Mouse (Mus musculus) embryonic fibroblast, embryonic 13.5 days (primary cell): ENCODE data around the gene Rtn4r. TPM values are rescaled to one million over a fixed set of nuclear protein-coding genes. Genes with fewer than 3 reads are reported as not detected.

Experiments used
- H3K27ac ChIP-seq: 2 replicates; pipeline ENCODE4 v1.5.1; 2012; ENCODE audit warnings: low read length, control low read depth, inconsistent platforms; ENCODE audit not compliant: insufficient read depth
- H3K4me1 ChIP-seq: 2 replicates; pipeline ENCODE4 v1.6.1; 2011; ENCODE audit warnings: low read length; ENCODE audit not compliant: control insufficient read depth, insufficient read depth
- H3K4me3 ChIP-seq: 2 replicates; pipeline ENCODE4 v1.5.1; 2011; ENCODE audit warnings: mild to moderate bottlenecking, control low read depth, low read length; ENCODE audit not compliant: insufficient read depth
- CTCF ChIP-seq: IDR thresholded peaks from 2 replicates; pipeline ENCODE4 v1.5.1; 2011; ENCODE audit warnings: mild to moderate bottlenecking, control low read depth, low read length, moderate library complexity, borderline replicate concordance; ENCODE audit not compliant: insufficient read depth
- POLR2A ChIP-seq: IDR thresholded peaks from 2 replicates; pipeline ENCODE4 v1.6.1; 2011; ENCODE audit warnings: low read depth, mild to moderate bottlenecking, control low read depth, low read length, moderate library complexity
- polyA plus RNA-seq: library from polyadenylated mRNA; stranded (reverse); fragments of >200 nt; gene quantifications from 2 replicates; pipeline ENCODE4 v1.2.4, GENCODE M21; 2011; ENCODE audit warnings: low read depth; ENCODE audit not compliant: missing spikeins, insufficient read length

Gene Rtn4r
- polyA plus RNA-seq, 1 experiment: 1.4 TPM

DNA sequence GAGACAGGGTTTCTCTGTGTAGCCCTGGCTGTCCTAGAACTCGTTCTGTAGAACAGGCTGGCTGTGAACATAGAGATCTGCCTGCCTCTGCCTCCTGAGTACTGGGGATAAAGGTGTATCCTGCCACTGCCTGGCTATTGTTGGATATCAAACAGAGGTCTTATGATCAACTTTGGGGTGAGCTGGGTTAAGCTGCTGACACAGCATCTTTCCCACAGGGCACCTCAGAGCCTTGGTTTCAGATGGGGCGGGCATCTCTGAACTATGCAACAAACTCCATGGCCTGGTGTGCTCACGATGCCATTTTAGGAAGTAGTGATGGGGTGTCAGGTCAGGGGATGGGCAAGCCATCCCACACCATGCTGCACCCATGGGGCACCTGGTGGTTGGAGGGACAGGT, 5.1 kb downstream of the Rtn4r start:
- H3K27ac ChIP-seq: no peak overlapping the region
- H3K4me1 ChIP-seq: no peaks in the 10 kb centered on the region
- TF ChIP-seq POLR2A (no peak), CTCF (no peak)
- H3K4me3 ChIP-seq: no peak overlapping the region

- no peak overlapping the region for H3K4me3 ChIP-seq
- no peak overlapping the region for H3K27ac ChIP-seq
- no peak for TF ChIP-seq POLR2A
- TF ChIP-seq CTCF: no peak
- H3K4me1 ChIP-seq: no peaks in the 10 kb centered on the region
Observed at GRCm38 (mm10) chr16:18133133-18133920, 5.9 kb downstream of the Rtn4r start.

- no peak overlapping the region for H3K4me3 ChIP-seq
- TF ChIP-seq CTCF (no peak), POLR2A (no peak)
- H3K4me1 ChIP-seq: no peaks in the 10 kb centered on the region
- no peak overlapping the region for H3K27ac ChIP-seq
Observed at GRCm38 (mm10) chr16:18135196-18135595, 7.8 kb downstream of the Rtn4r start.

- Histone ChIP-seq H3K4me3 (no peak overlapping the region), H3K27ac (no peak overlapping the region), H3K4me1 (no peaks in the 10 kb centered on the region)
- TF ChIP-seq POLR2A: no peak
- TF ChIP-seq CTCF: no peak
Observed at GRCm38 (mm10) chr16:18136015-18136414, 8.6 kb downstream of the Rtn4r start.

DNA sequence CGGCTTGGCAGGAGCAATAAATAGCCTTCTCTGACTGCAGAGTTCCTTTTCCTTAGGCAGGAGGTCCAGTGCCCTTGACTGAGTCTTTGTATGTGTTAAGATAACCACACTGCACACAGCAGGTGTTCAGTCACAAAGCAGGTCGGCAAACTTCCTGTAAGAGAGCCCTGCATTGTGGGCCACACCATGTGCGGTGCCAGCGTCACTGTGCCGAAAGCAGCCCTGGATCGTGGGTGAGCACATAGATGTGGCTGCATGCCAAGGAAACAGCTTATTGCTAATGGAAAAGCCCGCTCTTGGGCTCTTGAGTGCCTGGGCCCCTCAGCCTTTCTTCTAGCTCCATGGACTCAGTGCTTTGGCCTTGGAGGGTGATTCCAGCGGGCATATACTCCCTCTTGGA, 16.8 kb downstream of the Rtn4r start:
- Histone ChIP-seq H3K4me1 (no peaks in the 10 kb centered on the region), H3K27ac (no peak overlapping the region)
- TF ChIP-seq POLR2A (no peak), CTCF (no peak)

GRCm38 (mm10) chr16:18145341-18145867, 18.0 kb downstream of the Rtn4r start:
- Histone ChIP-seq H3K4me1 (no peaks in the 10 kb centered on the region), H3K27ac (no peak overlapping the region), H3K4me3 (no peak overlapping the region)
- no peak for TF ChIP-seq CTCF
- TF ChIP-seq POLR2A: no peak

More for the DNA sequence above, 16.8 kb downstream of the Rtn4r start:
- no peak overlapping the region for H3K4me3 ChIP-seq

- Histone ChIP-seq H3K27ac (no peak overlapping the region), H3K4me1 (no peaks in the 10 kb centered on the region), H3K4me3 (no peak overlapping the region)
- TF ChIP-seq POLR2A: no peak
- TF ChIP-seq CTCF: no peak
Observed at GRCm38 (mm10) chr16:18148208-18148876, 20.9 kb downstream of the Rtn4r start.

- no peak for TF ChIP-seq CTCF
- TF ChIP-seq POLR2A: no peak
Observed at GRCm38 (mm10) chr16:18149205-18149604, 21.8 kb downstream of the Rtn4r start.

DNA sequence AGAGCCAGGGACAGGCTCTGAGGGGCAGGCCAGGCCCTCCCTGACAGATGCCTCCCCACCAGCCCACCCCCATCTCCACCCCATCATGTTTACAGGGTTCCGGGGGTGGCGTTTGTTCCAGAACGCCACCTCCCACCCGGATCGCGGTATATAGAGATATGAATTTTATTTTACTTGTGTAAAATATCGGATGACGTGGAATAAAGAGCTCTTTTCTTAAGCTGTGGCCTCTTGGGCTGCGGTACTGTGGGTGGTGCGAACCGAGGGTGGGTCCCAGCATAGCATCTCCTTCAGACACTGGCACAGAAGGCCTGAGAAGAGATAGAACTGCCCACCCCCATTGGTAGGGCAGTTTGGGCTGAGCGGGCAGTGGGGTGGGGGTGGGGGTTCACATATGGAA, 24.7 kb downstream of the Rtn4r start:
- no peak for TF ChIP-seq POLR2A
- no peak for TF ChIP-seq CTCF
- H3K4me3 ChIP-seq: no peak overlapping the region
- H3K4me1 ChIP-seq: peaks cover 2% of the 10 kb centered on the region; the same call in 1 of the 2 replicates
- no peak overlapping the region for H3K27ac ChIP-seq

More at GRCm38 (mm10) chr16:18149205-18149604, 21.8 kb downstream of the Rtn4r start:
- Histone ChIP-seq H3K4me1 (no peaks in the 10 kb centered on the region), H3K4me3 (no peak overlapping the region), H3K27ac (no peak overlapping the region)
